Mouse (Mus musculus): ENCODE results near the gene Ift52.

DNA sequence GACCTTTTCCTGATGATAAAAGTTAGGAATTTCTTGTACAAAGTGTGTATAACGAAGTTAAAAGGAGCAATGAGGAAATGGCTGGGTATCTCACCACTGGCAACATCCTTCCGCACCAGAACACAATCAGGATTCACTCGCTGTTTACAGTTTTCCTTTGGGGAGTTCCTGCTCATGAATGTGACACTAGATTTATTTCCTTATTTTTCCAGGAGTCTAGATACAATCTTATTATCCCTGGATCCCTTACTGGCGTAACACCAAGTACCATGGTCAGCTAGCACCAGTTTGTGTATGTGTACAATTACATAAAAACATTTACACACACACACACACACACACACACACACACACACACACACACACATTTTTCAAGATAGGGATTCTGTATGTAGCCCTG, 9.9 kb upstream of the Ift52 start:
- TF ChIP-seq CTCF (IDR thresholded peaks at IDR 0.05; ENCODE audit: low read depth) (no peak), EP300 (optimal IDR thresholded peaks at IDR 0.05) (no peak)
